Mouse (Mus musculus) midbrain, embryonic 13.5 days (tissue): ENCODE measurements around the gene Lypd8. TPM values are rescaled to one million over a fixed set of nuclear protein-coding genes. Genes with fewer than 3 reads are reported as not detected.
"Not testable (repeated sequence)": the region's sequence is repeated elsewhere in the genome, so short reads cannot be mapped to it uniquely, and the experiment has no call there.

ENCODE experiments used
- ATAC-seq: fragments of 200-750 bp; cut with Nextera tagmentation; 2 replicates; pipeline ENCODE4 v1.8.0; 2017; ENCODE audit warnings: mild to moderate bottlenecking, moderate TSS enrichment, moderate library complexity
- H3K27ac ChIP-seq: fragments of 300-500 bp; sonication (generic); 2 replicates; pipeline ENCODE4 v1.5.1; 2015; ENCODE audit warnings: inconsistent platforms, mild to moderate bottlenecking, moderate library complexity
- H3K27me3 ChIP-seq: fragments of 300-500 bp; sonication (generic); 2 replicates; pipeline ENCODE4 v1.6.1; 2015; ENCODE audit warnings: mild to moderate bottlenecking, inconsistent platforms
- H3K36me3 ChIP-seq: fragments of 300-500 bp; sonication (generic); 2 replicates; pipeline ENCODE4 v1.6.1; 2015; ENCODE audit warnings: mild to moderate bottlenecking, inconsistent platforms
- H3K4me1 ChIP-seq: fragments of 300-500 bp; sonication (generic); replicated peaks from 2 replicates; pipeline ENCODE4 v1.6.1; 2015; ENCODE audit warnings: inconsistent platforms
- H3K4me2 ChIP-seq: fragments of 300-500 bp; sonication (generic); replicated peaks from 2 replicates; pipeline ENCODE4 v1.6.1; 2015; ENCODE audit warnings: moderate library complexity, mild to moderate bottlenecking, inconsistent platforms
- H3K4me3 ChIP-seq: fragments of 300-500 bp; sonication (generic); replicated peaks from 2 replicates; pipeline ENCODE4 v1.5.1; 2015; ENCODE audit warnings: mild to moderate bottlenecking, inconsistent platforms
- H3K9ac ChIP-seq: fragments of 300-500 bp; sonication (generic); replicated peaks from 2 replicates; pipeline ENCODE4 v1.6.1; 2015; ENCODE audit warnings: mild to moderate bottlenecking, inconsistent platforms
- H3K9me3 ChIP-seq: fragments of 300-500 bp; sonication (generic); 2 replicates; pipeline ENCODE4 v1.6.1; 2016; ENCODE audit warnings: mild to moderate bottlenecking, inconsistent platforms
- WGBS: fragments of 180-500 bp; shearing (Covaris S2); methylation state at CpG from one replicate; pipeline ENCODE4 v1.1.7; 2015; 5-methylcytosine and 5-hydroxymethylcytosine counted together
- polyA plus RNA-seq: library from polyadenylated mRNA; unstranded; fragments of >200 nt; fragmentation: Nextera tagmentation; extraction: Ambion mirVana; gene quantifications from 2 replicates; pipeline ENCODE4 v1.2.1, GENCODE M21; 2015

The Lypd8 gene
- polyA plus RNA-seq, 1 experiment from 2014 or later = not detected

DNA sequence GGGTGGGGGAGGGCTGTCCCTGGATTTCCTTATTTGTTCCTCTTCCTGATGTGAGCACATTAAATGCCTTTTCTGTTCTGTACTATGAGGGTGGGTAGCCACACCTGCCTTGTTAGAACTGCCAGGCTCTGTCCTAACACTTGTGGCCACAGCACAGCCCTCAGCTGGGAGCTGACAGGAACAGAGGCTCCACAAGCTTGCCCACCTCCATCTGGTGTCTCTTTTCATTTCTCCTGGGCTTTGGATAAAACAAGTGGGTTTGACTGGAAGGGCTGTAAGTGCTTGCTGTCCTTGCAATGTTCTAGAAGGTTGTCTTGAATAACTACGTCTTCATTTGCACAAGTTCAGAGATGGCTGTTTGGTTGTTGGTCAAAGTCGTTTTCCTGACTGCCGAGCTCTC is 23.9 kb upstream of the Lypd8 start:
- no peak overlapping the region for H3K9ac ChIP-seq
- no peak for ATAC-seq
- no peaks in the 10 kb centered on the region for H3K9me3 ChIP-seq
- H3K4me2 ChIP-seq = no peak overlapping the region
- no peaks in the 10 kb centered on the region for H3K36me3 ChIP-seq
- no peaks in the 10 kb centered on the region for H3K4me1 ChIP-seq
- WGBS = 86% methylated on average over 3 of the region's 3 CpGs
- no peak overlapping the region for H3K27ac ChIP-seq
- no peaks in the 10 kb centered on the region for H3K27me3 ChIP-seq
- H3K4me3 ChIP-seq = no peak overlapping the region

DNA sequence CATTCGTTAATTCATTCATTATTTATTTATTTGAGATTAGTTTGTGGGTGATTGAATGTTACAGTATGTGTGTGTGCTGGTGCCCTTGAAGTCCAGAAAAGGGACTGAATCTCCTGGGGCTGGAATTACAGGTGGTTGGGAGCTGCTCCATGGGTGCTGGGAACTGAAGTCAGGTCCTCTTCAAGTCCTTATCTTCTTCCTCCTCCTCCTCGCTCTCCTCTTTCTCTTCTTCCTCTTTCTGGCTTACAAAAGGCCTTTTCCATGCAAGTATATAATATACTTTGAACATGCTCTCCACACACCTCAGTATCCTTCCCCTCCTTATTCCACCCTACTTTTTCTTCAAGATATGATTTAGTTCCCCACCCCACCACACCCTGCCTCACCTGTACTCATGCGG is 21.8 kb upstream of the Lypd8 start:
- no peak overlapping the region for H3K4me3 ChIP-seq
- 94% methylated on average over 3 of the region's 3 CpGs for whole genome bisulfite sequencing
- H3K36me3 ChIP-seq = no peaks in the 10 kb centered on the region
- H3K27ac ChIP-seq = no peak overlapping the region
- no peak overlapping the region for H3K9ac ChIP-seq
- no peak overlapping the region for H3K4me2 ChIP-seq
- H3K4me1 ChIP-seq = no peaks in the 10 kb centered on the region
- no peaks in the 10 kb centered on the region for H3K9me3 ChIP-seq
- no peak for ATAC-seq
- no peaks in the 10 kb centered on the region for H3K27me3 ChIP-seq

DNA sequence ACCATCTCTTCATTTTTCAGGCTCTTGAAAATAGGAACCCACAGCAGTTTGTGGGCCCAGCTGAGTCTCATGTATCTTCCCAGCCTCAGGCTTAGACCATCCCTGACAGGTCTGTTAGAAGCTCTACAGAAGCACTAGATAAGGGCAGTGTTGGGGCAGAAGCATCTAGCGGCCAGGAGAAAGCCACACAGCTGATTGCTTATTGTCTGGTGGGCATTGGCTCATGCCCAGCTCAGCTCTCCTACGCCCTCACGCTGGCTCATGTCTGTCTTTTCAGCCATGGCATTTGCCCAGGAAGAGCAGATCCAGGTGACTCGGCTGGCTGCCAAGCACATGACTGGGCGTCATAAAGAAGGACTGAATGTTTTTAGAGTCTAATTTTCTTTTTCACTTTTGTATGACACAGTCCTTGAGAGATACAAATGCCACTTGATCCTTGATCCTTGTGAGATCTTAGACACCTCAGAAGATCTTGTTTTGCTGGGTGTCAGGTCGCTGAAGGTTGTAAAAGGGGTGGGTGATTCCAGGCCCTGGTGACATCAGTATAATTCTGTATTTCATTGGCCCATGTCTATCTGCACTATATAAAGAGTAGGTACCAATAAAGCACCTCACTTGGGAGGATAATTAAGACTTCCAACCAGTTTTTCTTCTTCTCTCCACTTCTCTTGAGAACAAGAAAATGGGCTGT is 20.9 kb upstream of the Lypd8 start:
- Histone ChIP-seq H3K27ac (no peak overlapping the region), H3K9me3 (no peaks in the 10 kb centered on the region), H3K36me3 (no peaks in the 10 kb centered on the region), H3K4me1 (no peaks in the 10 kb centered on the region), H3K27me3 (no peaks in the 10 kb centered on the region), H3K9ac (no peak overlapping the region), H3K4me3 (no peak overlapping the region), H3K4me2 (no peak overlapping the region)
- ATAC-seq = no peak
- 90% methylated on average over 6 of the region's 6 CpGs for WGBS

DNA sequence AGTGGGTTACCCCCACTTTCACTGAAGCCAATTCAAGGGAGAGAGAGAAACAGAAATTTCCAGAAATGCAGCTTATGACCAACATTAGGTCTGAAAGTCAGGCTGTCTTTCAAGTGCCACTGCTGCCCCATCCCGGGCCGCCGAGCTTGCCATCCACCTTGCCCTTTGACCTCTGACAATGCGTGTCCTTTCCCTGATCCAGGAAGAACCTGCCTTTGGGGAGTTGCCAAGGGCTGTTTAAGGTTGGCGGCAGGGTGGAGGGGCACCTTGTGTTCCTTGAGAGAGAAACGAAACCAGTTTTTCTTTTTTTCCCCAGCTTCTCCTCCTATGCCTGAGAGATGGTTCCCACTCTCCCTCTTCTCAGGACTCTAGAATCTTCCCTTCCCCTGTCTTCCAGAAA is 16.3 kb upstream of the Lypd8 start:
- not testable (repeated sequence) for H3K9ac ChIP-seq, H3K27me3 ChIP-seq, H3K4me1 ChIP-seq, H3K4me2 ChIP-seq, ATAC-seq, H3K36me3 ChIP-seq, H3K9me3 ChIP-seq, H3K4me3 ChIP-seq, H3K27ac ChIP-seq
- WGBS = no CpG with 5 or more reads among the region's 6 CpGs

DNA sequence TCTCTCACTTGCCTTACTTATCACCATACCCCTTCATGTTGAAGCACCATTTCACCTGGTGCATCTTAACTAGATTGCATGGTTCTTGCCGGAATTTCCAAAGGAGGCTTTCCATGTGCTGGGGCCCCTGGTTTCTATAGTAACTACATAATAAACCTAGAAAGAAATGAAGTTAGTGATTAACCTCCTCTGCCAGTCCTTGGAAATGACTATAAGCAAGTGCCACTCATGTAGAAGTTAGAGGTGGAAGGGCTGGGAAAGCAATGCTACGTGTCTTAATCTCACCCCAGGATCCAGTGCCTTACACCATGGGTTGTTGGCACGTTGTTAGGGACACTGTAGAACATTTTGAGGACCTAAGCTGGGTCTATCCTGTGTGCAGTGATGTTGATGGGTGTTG is 14.4 kb upstream of the Lypd8 start:
- Histone ChIP-seq H3K36me3 (no peaks in the 10 kb centered on the region), H3K27me3 (no peaks in the 10 kb centered on the region), H3K9me3 (no peaks in the 10 kb centered on the region), H3K9ac (no peak overlapping the region), H3K27ac (no peak overlapping the region), H3K4me3 (no peak overlapping the region), H3K4me2 (no peak overlapping the region), H3K4me1 (no peaks in the 10 kb centered on the region)
- no peak for ATAC-seq
- WGBS = 70% methylated on average over 3 of the region's 3 CpGs

DNA sequence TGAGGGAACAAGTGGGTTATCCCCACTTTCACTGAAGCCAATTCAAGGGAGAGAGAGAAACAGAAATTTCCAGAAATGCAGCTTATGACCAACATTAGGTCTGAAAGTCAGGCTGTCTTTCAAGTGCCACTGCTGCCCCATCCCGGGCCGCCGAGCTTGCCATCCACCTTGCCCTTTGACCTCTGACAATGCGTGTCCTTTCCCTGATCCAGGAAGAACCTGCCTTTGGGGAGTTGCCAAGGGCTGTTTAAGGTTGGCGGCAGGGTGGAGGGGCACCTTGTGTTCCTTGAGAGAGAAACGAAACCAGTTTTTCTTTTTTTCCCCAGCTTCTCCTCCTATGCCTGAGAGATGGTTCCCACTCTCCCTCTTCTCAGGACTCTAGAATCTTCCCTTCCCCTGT is 12.7 kb upstream of the Lypd8 start:
- not testable (repeated sequence) for H3K27ac ChIP-seq, H3K27me3 ChIP-seq, H3K36me3 ChIP-seq, H3K9ac ChIP-seq, H3K4me1 ChIP-seq, ATAC-seq, H3K4me2 ChIP-seq, H3K4me3 ChIP-seq, H3K9me3 ChIP-seq
- WGBS = no CpG with 5 or more reads among the region's 6 CpGs

DNA sequence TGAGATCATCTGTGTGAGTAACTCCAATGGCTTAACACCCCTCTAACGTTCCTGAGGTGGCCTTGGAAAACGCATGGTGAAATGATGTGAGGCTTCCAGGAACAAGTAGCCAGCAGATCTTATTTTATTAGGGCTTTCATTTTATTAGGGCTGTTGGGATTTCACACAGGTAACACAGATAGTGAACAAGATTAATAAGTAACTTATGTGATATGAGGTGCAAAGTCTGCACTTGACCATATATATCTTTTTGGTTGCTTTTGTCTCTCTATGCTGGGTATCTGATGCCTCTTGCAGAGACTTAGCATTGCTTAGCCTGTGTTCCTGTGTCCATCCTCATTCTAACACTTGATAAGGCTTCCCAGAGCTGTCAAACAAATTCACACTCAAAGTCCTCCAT is 1.6 kb upstream of the Lypd8 start:
- H3K4me1 ChIP-seq = no peaks in the 10 kb centered on the region
- H3K4me2 ChIP-seq = no peak overlapping the region
- no peak for ATAC-seq
- H3K4me3 ChIP-seq = no peak overlapping the region
- H3K36me3 ChIP-seq = no peaks in the 10 kb centered on the region
- WGBS = 91% methylated on average over 2 of the region's 2 CpGs
- no peaks in the 10 kb centered on the region for H3K27me3 ChIP-seq
- H3K9ac ChIP-seq = no peak overlapping the region
- H3K9me3 ChIP-seq = no peaks in the 10 kb centered on the region
- H3K27ac ChIP-seq = no peak overlapping the region

DNA sequence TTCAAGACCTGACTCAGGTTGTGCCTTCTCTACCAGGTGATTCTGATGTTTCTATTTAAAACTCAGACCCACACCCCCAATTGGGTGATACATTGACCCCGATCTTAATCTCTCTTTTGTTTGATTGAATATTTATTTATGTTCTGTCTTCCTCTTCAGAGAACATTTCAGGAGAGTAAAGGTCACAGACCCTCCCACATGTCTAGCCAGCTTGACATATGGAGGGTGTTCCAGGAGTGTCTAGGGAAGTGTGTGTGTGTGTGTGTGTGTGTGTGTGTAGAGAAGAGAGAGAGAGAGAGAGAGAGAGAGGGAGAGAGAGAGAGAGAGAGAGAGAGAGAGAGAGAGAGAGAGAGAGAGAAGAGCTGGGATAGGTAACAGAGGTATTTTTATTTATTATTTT is 1.2 kb upstream of the Lypd8 start:
- H3K4me3 ChIP-seq = no peak overlapping the region
- H3K9ac ChIP-seq = no peak overlapping the region
- H3K4me2 ChIP-seq = no peak overlapping the region
- H3K27ac ChIP-seq = no peak overlapping the region
- H3K4me1 ChIP-seq = no peaks in the 10 kb centered on the region
- no peaks in the 10 kb centered on the region for H3K27me3 ChIP-seq
- ATAC-seq = no peak
- 79% methylated on average over 1 of the region's 1 CpGs for WGBS
- no peaks in the 10 kb centered on the region for H3K9me3 ChIP-seq
- H3K36me3 ChIP-seq = no peaks in the 10 kb centered on the region

DNA sequence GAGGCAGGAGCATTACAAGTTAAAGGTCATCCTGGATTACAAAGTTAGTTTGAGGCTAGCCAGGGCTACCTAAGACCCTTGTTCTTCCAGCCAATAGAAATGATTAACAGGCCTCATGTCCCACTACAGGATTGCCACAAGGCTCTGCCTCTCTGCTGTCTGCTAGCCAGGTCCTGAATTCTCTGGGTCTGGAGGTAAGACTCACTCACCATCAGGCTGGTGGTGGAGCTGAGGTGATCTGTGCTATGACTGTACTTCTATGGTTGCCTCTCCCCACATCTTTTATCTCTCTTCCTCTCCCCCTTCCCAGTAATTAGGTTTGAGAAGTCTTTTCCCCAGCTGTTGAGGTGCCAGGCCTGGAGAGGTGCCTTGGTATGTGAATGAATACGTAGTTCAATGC is 673 bp downstream of the Lypd8 start:
- Histone ChIP-seq H3K4me2 (no peak overlapping the region), H3K36me3 (no peaks in the 10 kb centered on the region), H3K9ac (no peak overlapping the region), H3K27me3 (no peaks in the 10 kb centered on the region), H3K27ac (no peak overlapping the region), H3K4me1 (no peaks in the 10 kb centered on the region), H3K9me3 (no peaks in the 10 kb centered on the region), H3K4me3 (no peak overlapping the region)
- WGBS = 84% methylated on average over 1 of the region's 1 CpGs
- no peak for ATAC-seq

DNA sequence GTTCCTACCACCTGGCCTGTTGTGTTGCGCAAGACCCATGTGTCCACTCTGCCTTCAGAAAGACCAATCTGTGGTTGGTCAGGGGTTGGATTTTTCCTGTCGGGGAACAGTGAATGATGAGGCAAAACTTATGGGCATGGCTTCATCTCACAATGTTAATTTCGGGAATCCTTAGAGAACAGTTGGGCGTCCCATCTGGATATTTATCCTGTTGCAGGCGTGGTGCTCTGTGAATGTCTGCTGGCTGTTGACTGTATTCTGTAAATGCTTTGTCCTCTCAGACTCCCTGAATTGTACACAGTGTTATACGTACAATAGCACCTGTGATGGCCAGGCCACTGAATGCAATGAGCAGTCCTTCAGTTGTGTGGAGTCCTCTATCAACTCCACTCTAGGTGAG is 3.6 kb downstream of the Lypd8 start:
- Histone ChIP-seq H3K4me1 (no peaks in the 10 kb centered on the region), H3K36me3 (no peaks in the 10 kb centered on the region), H3K4me2 (no peak overlapping the region), H3K9ac (no peak overlapping the region), H3K9me3 (no peaks in the 10 kb centered on the region), H3K27me3 (no peaks in the 10 kb centered on the region), H3K4me3 (no peak overlapping the region), H3K27ac (no peak overlapping the region)
- ATAC-seq = no peak
- WGBS = 93% methylated on average over 6 of the region's 6 CpGs

DNA sequence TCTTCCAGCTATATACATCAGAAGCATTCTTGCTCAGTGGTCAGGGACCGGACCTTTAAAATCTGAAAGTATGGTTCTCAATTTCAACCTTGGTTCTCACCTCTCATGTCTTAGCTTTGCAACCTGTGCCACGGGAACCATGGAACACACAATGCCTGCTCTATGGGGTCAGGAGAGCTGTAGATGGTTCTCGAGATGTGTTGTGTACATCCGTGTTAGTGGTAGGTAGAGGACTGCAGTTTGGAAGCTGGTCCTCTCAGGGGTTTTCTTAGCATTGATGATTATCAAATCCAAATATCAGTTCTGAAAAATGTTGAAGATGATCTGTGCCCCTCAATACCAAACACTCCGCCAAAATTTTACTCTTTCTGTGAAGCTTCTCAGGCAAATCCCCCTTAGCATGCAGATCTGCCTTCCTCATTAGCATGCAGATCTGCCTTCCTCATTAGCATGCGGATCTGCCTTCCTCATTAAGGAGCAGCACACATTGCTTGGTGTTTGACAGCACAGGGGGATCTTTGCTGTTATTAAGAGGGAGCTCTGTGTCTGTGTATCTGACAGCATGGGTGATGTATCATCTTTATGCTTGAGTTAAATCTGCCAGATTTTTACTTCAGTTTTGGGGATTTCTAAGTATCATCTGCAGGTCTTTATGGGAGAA is 21.3 kb downstream of the Lypd8 start:
- Histone ChIP-seq H3K4me3 (no peak overlapping the region), H3K27me3 (no peaks in the 10 kb centered on the region), H3K4me1 (peaks cover 15% of the 10 kb centered on the region), H3K9me3 (no peaks in the 10 kb centered on the region), H3K36me3 (no peaks in the 10 kb centered on the region), H3K9ac (no peak overlapping the region), H3K4me2 (no peak overlapping the region), H3K27ac (peak overlapping the region; percentile 64)
- ATAC-seq = peak; percentile 90
- 43% methylated on average over 6 of the region's 6 CpGs for WGBS

DNA sequence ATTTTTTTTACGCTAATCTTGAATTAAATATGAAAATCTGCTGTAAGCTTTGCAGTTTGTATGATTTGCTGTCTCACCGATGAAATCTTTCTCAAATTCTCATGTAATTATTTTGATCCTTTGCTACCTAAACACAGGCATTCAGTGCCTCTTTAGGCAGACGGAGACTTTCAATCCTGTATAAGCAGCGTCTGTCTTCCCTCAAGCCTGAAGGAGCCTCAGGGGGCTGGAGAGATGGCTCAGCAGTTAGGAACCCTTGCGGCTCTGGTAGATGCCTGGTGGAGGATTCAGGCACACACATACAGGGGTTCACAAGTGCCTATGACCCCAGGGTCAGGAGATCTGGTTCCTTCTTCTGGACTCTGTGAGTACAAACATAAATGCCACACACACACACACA is 21.8 kb downstream of the Lypd8 start:
- WGBS = 33% methylated on average over 5 of the region's 5 CpGs
- Histone ChIP-seq H3K4me2 (no peak overlapping the region), H3K27ac (peak overlapping the region; percentile 64), H3K9ac (no peak overlapping the region), H3K27me3 (no peaks in the 10 kb centered on the region), H3K4me3 (no peak overlapping the region), H3K4me1 (peaks cover 15% of the 10 kb centered on the region), H3K36me3 (no peaks in the 10 kb centered on the region), H3K9me3 (no peaks in the 10 kb centered on the region)
- ATAC-seq = peak; percentile 78

DNA sequence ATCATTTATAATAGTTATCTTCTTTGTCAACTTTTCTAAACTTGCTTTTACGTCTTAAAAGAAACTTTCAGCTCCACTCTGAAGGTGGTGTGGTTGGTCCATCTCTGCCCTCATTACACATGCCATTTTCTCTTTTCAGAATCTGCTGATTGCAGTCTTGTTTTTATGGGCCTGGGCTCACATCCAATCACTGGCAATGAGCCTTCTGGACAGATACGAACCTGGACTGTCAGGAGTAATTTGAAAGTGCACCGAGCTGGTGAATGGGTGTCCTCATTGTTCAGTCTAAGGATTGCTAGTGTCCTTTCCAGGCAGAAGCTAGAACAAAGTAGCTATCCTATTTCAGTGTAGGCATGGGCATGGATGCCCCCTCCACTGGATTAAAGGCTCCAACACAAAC is 29.2 kb downstream of the Lypd8 start:
- no peak overlapping the region for H3K4me3 ChIP-seq
- H3K27ac ChIP-seq = no peak overlapping the region
- H3K9ac ChIP-seq = no peak overlapping the region
- WGBS = 90% methylated on average over 3 of the region's 3 CpGs
- no peaks in the 10 kb centered on the region for H3K9me3 ChIP-seq
- ATAC-seq = no peak
- no peak overlapping the region for H3K4me2 ChIP-seq
- no peaks in the 10 kb centered on the region for H3K27me3 ChIP-seq
- H3K4me1 ChIP-seq = no peaks in the 10 kb centered on the region
- H3K36me3 ChIP-seq = no peaks in the 10 kb centered on the region
